Mouse (Mus musculus): ENCODE measurements at regions not wholly inside any gene's neighbourhood (a gene's known extent, or its start where the extent isn't known, plus 50 kb on each side); places are given as distances from the start of the nearest gene placed in this dataset.
"Not testable (repeated sequence)": the region's sequence is repeated elsewhere in the genome, so short reads cannot be mapped to it uniquely, and the experiment has no call there.

DNA sequence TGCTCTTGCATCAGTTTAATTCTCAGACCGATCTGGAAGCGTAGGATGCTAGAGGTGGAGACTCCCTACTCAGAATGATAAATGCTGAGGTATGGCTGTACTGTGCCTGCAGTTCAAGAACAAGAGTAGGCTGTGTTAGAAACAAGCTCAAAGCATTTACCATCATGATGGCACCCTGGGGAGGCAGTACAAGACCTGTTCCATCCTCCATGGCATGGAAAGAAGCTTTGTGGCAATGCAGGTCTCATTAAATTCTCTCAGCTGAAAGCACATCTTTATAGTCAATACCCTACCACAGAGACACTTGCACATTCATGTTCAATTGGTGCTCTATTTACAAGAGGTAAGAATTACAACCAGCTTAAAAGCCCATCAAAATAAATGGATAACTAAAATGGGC is 209.5 kb downstream of the Tbl1xr1 start:
- DNase-seq = no peak

DNA sequence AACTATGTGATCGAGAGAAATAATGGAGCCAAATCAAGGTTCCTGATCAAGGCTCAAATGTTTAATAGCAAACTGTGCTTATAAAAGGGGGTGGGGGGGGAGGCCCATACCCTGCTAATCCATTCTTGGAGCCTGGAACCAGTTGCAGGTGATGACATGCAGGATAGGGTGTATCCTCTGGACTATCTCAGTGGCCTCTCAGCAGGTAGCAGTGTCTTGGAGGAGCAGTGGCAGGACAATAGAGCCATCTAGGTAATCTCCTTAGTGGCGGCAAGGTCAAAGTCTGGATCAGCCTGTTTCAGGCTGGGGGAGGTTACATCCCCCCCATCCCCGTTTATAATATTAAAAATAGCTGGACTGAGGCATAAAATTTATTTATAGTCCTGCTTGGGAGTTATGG is 217.0 kb downstream of the Tbl1xr1 start:
- DNase-seq = no peak

- not testable (repeated sequence) for DNase-seq
These were observed 217.6 kb downstream of the Tbl1xr1 start for GRCm38 (mm10) chr3:22294081-22294480.

- DNase-seq = not testable (repeated sequence)
These were observed 220.5 kb downstream of the Tbl1xr1 start for GRCm38 (mm10) chr3:22296925-22297324.

DNA sequence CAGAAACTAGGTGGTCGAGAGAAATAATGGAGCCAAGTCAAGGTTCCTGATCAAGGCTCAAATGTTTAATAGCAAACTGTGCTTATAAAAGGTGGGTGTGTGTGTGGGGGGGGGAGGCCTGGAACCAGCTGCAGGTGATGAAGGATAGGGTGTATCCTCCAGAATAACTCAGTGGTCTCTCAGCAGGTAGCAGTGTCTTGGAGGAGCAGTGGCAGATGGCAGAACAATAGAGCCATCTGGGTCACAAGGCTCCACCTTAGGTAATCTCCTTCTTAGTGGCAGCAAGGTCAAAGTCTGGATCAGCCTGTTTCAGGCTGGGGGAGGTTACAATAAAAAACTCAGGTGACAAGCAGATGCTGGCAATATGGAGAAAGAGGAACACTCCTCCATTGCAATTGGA is 221.4 kb downstream of the Tbl1xr1 start:
- DNase-seq = not testable (repeated sequence)

- no peak for DNase-seq
These were observed 224.1 kb downstream of the Tbl1xr1 start for GRCm38 (mm10) chr3:22300553-22300952.

DNA sequence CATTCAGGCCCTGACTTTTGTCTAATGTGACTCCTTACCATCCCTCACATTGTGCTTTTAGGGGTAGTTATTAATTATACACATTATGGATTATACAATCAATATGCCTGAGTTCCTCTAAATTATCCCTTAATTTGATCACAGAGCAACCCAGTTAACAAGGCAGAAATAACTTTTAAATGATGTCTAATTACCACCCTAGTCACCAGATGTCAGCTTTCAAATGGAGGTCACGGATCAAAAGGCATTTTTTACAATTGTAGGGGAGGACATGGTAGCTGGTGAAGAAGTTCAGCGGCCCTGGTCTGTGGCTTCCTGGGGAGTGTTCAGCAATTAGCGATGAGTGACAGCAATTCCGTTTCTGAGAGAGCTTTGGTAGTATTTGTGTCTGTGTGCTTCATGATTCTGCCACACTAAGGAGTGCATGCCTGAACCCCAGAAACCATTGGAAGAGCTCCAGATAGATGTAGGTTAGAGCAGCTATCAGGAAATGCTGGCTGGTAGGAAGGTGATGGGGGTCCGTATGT is 225.6 kb downstream of the Tbl1xr1 start:
- no peak for DNase-seq

DNA sequence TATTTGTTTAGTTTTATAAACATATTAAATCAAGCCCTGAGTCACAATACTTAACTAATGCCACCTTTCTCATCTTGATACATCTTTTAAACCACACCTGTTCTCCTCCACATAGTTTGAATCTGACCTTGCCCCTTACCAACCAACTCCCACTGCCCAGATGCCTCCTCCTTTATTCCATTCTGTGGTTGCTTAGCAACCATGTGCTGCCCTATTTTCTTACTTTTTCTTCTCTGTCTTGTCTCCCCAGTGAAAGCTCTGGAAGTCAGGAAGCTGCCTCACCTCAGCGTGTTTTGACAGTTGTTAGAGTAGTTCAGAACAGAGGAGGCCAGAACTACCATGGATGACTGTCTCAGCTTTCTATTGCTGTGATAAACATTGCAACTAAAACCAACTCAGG is 227.7 kb downstream of the Tbl1xr1 start:
- no peak for DNase-seq

DNA sequence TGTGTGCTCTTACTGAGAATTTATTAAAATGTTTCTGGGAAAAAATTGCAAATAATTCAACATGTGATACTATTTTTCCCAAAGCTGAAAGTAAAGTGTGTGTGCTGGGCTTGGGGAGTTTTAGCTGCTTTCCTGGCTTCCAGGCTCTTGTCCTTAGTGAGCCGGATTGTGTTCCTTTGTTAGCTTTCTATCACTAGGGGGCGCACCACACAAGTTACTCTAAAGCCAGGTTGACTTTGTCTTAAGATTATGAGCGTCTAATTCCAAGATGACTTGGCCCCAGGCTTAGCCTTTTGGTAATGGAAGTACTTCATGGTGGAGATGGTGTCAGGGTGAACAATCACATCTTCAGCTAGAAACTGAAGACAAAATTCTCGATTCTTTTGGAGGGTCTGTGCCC is 230.2 kb downstream of the Tbl1xr1 start:
- peak in 1 of 2 experiments; percentile 16 for DNase-seq

GRCm38 (mm10) chr3:22308962-22309361 is 232.5 kb downstream of the Tbl1xr1 start:
- peak; percentile 19 to 74 for DNase-seq

DNA sequence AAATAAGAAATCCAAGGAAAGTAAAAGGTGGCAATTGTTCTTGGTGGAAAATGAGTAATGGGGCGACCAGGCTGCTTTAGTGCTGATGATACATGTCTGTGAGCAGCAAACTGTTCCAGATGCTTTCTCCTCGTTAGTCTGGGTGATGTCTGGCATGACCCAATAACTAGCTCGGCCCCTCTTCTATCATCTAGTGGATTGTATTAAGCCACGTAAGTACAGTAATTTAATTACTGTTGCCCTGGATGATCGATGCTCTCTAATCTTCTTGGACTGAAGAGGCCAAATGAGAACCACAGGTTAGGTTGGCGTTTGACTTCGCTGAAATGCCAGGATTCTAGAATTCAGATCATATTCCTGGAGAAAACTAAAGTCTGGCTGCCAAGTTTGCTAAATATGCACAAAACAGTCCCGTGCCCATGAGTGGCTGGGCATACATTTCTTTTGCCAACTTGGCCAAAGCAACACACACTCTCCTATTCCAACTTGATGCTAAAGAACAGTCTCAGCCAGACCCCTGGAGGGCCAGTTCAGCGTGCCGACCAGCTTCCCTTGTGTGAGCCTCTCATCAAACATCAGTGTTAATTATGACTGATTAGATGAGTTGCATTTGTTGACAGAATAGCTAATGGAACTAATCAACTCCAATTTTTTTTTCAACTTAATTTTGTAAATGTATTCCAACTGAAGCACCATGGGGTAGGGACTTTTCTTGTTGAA is 240.2 kb downstream of the Tbl1xr1 start:
- DNase-seq = no peak

GRCm38 (mm10) chr3:22320425-22320824 is 244.0 kb downstream of the Tbl1xr1 start:
- not testable (repeated sequence) for DNase-seq

DNA sequence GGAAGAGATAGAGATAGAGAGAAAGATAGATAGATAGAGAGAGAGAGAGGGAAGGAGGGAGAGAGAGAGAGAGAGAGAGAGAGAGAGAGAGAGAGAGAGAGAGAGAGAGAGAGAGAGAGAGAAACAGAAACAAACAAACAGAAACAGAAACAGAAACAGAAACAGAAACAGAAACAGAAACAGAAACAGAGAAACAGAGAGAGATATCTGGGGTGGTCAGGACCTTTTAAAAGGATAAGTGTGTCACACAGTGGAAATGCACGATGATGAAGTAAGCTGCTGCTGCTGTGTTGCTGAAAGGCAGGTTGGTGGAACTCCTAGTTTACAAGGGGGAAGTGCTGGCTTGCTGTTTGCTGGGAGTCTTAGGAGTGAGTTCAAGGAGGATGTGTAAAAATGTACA is 254.8 kb downstream of the Tbl1xr1 start:
- no peak for DNase-seq
